Mouse (Mus musculus) C2C12 (cell line): ENCODE results near the gene Myh2. TPM values are rescaled to one million over a fixed set of nuclear protein-coding genes. Genes with fewer than 3 reads are reported as not detected.
A peak's percentile ranks its signal among the peaks of the same experiment; 100 is the strongest.

ENCODE experiments used
- H3K27me3 ChIP-seq: one replicate; pipeline ENCODE4 v1.6.1; 2011; ENCODE audit not compliant: control insufficient read depth, insufficient read depth, insufficient read length
- H3K36me3 ChIP-seq: one replicate; pipeline ENCODE4 v1.6.1; 2011; ENCODE audit not compliant: control insufficient read depth, insufficient read depth
- H3K4me3 ChIP-seq: one replicate; pipeline ENCODE4 v1.5.1; 2011; ENCODE audit warnings: mild to moderate bottlenecking, control low read depth; ENCODE audit not compliant: poor library complexity, insufficient read depth, severe bottlenecking
- H3K79me2 ChIP-seq: one replicate; pipeline ENCODE4 v1.6.1; 2011; ENCODE audit not compliant: control insufficient read depth, insufficient read depth
- H3K79me3 ChIP-seq: one replicate; pipeline ENCODE4 v1.6.1; 2011; ENCODE audit warnings: low read depth, control low read depth
- H3ac ChIP-seq: one replicate; pipeline ENCODE3; 2011; ENCODE audit warnings: low read depth; ENCODE audit not compliant: control insufficient read depth, insufficient read length
- CEBPB ChIP-seq: IDR thresholded peaks from one replicate; pipeline ENCODE4 v1.6.1; 2011; ENCODE audit warnings: low read depth, mild to moderate bottlenecking, control low read depth, moderate library complexity
- CTCF ChIP-seq: IDR thresholded peaks from one replicate; pipeline ENCODE4 v1.5.1; 2011; ENCODE audit not compliant: control insufficient read depth, insufficient read depth, insufficient read length
- FOSL1 ChIP-seq: IDR thresholded peaks from one replicate; pipeline ENCODE4 v1.8.0; 2011; ENCODE audit warnings: mild to moderate bottlenecking, low read length; ENCODE audit not compliant: poor library complexity, insufficient read depth, severe bottlenecking
- MAX ChIP-seq: IDR thresholded peaks from one replicate; pipeline ENCODE4 v1.6.1; 2011; ENCODE audit warnings: mild to moderate bottlenecking, control low read depth
- MYOD1 ChIP-seq: IDR thresholded peaks from one replicate; pipeline ENCODE4 v1.6.1; 2011; ENCODE audit warnings: low read depth; ENCODE audit not compliant: control insufficient read depth, insufficient read length
- MYOG ChIP-seq: IDR thresholded peaks from one replicate; pipeline ENCODE4 v1.6.1; 2011; ENCODE audit not compliant: control insufficient read depth, insufficient read length; ENCODE audit errors: extremely low read depth
- USF1 ChIP-seq: IDR thresholded peaks from one replicate; pipeline ENCODE4 v1.6.1; 2011; ENCODE audit warnings: low read depth, mild to moderate bottlenecking, control low read depth, moderate library complexity
- polyA plus RNA-seq: library from polyadenylated mRNA; unstranded; fragments of >200 nt; fragmentation: generic; extraction: Trizol; gene quantifications from one replicate; pipeline ENCODE4 v1.2.1, GENCODE M21; 2012; ENCODE audit warnings: missing spikeins

Gene Myh2
- polyA plus RNA-seq, 1 experiment: not detected

DNA sequence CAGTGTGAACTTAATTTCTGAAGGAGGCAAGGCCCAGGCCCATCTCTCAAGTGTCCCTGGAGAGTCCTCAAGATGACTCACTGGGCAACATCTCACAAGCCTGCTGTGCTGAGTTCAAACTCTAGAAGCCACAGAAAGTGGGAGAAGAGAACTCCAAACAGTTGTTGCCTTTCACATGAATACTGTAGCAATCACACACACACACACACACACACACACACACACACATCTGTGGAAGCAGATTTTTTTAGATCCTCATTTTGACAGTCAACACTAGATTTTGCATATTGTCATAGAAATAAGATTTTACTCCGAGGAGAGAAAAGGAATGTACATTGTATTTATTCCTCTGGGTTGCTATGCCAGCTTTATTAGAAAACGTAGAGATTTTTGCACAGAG lies 20.0 kb downstream of the Myh2 start:
- no peaks in the 10 kb centered on the region for H3K79me3 ChIP-seq

DNA sequence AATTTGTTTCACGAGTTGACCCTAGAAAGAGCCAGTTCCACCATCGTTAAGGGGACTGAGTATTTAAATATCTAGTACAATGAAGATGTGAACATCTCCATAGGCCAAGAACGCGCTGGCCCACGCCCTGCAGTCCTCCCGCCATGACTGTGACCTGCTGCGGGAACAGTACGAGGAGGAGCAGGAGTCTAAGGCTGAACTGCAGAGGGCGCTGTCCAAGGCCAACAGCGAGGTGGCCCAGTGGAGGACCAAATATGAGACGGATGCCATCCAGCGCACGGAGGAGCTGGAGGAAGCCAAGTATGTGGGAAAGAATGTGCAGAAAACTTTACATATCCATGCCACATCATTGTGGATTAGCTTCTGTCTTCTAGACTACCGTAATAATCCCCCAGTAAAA lies 20.7 kb downstream of the Myh2 start:
- no peak for TF ChIP-seq MAX
- no peak for TF ChIP-seq USF1
- no peak for TF ChIP-seq MYOG
- TF ChIP-seq MYOD1: no peak
- no peak for TF ChIP-seq CEBPB
- TF ChIP-seq FOSL1: no peak
- no peak for TF ChIP-seq CTCF
- Histone ChIP-seq H3K4me3 (no peak overlapping the region), H3K79me3 (no peaks in the 10 kb centered on the region)

More for the DNA sequence above, 20.0 kb downstream of the Myh2 start:
- Histone ChIP-seq H3K4me3 (no peak overlapping the region), H3K36me3 (no peaks in the 10 kb centered on the region), H3ac (no peak overlapping the region), H3K79me2 (no peaks in the 10 kb centered on the region), H3K27me3 (no peaks in the 10 kb centered on the region)
- TF ChIP-seq CTCF: no peak
- no peak for TF ChIP-seq MAX
- TF ChIP-seq MYOG: no peak
- TF ChIP-seq USF1: no peak
- TF ChIP-seq FOSL1: no peak
- no peak for TF ChIP-seq MYOD1
- no peak for TF ChIP-seq CEBPB

DNA sequence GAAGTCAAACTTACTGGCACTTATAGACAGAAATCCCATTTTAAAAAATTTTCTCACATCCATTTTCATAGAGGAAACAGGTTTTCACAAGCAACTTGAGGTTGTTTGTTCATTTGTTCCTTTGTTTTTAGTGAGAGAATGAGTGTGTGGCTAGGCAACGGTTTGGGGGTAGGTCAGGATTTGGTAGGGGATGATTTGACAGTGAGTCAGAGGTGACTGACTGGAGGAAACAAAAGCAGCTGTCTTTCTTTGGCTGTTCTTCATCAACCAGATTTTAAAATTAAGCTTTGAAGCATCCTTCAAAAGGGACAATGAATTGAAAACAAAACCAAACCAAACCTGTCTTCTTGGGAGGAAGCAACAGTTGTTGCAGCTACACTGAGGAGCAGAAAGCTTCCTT lies 28.5 kb downstream of the Myh2 start:
- H3K79me3 ChIP-seq: no peaks in the 10 kb centered on the region
- H3K79me2 ChIP-seq: no peaks in the 10 kb centered on the region
- H3K36me3 ChIP-seq: no peaks in the 10 kb centered on the region
- H3ac ChIP-seq: no peak overlapping the region
- no peak overlapping the region for H3K4me3 ChIP-seq
- no peaks in the 10 kb centered on the region for H3K27me3 ChIP-seq
- TF ChIP-seq MYOD1 (peak; percentile 63), CEBPB (no peak), MAX (no peak), MYOG (no peak)

More for the DNA sequence above, 20.7 kb downstream of the Myh2 start:
- H3ac ChIP-seq: no peak overlapping the region
- no peaks in the 10 kb centered on the region for H3K36me3 ChIP-seq
- no peaks in the 10 kb centered on the region for H3K27me3 ChIP-seq
- H3K79me2 ChIP-seq: no peaks in the 10 kb centered on the region

DNA sequence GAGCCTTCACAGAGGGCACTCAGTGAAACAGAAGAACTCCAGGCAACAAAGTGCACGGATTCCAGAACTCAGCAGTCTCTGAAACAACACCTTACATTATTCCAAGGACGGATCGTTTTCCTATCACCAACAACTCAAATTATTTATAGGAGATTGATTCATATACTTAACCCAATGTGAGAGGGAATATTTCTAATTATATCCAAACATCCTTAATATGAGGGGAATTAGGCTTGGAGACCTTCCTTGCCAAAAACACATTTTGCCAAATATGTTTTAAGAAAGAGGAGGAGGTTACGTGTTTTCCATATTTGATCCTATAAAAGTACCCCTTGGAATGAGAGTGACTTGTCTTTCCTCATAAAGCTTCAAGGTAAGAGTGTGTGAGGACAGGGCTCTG lies 28.9 kb downstream of the Myh2 start, which contains the start of gene Myh1:
TSS of gene Myh1 (plus strand) at position 301 of the 400 bp plus-strand sequence.
- no peak for TF ChIP-seq FOSL1
- TF ChIP-seq MAX: no peak
- no peak for TF ChIP-seq CEBPB
- TF ChIP-seq MYOG: no peak
- TF ChIP-seq CTCF: no peak
- TF ChIP-seq USF1: no peak
- no peak for TF ChIP-seq MYOD1
- no peaks in the 10 kb centered on the region for H3K27me3 ChIP-seq
- H3K4me3 ChIP-seq: no peak within 1 kb of the TSS
- no peaks in the 10 kb centered on the region for H3K79me3 ChIP-seq
- no peak within 1 kb of the TSS for H3ac ChIP-seq
- no peaks in the 10 kb centered on the region for H3K79me2 ChIP-seq
- no peaks in the 10 kb centered on the region for H3K36me3 ChIP-seq

DNA sequence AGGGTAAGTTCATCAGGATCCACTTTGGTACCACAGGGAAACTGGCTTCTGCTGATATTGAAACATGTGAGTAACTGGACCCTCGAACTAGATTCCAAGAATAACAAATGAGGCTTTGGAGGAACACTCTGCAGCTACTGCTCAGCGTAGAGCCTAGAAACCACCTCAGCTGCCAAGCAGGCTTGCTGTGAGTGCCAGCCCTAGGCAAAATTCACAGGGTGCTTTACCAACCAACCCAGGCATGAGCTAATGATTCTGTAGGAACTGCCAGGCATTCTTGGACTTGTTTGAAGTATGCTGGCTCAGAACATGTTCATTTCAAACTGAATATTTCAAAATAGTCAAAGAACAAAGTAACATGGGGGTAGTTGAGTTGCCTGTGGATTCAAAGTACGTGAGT lies 33.9 kb downstream of the Myh2 start:
- Histone ChIP-seq H3K27me3 (no peaks in the 10 kb centered on the region), H3K36me3 (no peaks in the 10 kb centered on the region), H3K79me3 (no peaks in the 10 kb centered on the region), H3K4me3 (no peak overlapping the region), H3ac (no peak overlapping the region), H3K79me2 (no peaks in the 10 kb centered on the region)
- TF ChIP-seq FOSL1 (no peak), CTCF (no peak), CEBPB (no peak)

DNA sequence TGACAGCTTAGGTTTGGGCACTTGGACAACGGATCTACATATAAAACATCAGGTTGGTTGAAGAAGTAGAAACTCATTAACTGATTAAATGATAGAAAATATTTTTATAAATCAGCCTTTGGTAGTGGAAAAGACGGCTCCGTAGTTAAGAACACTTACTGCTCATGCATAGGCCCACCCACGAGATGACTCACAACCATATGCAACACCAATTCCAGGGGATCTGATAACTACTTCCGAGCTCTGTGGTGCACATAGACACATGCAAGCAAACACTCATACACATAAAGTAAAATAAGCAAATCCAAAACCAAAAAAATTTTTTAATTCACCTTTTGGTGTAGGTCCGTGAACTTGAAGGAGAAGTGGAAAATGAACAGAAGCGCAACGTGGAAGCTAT lies 51.0 kb downstream of the Myh2 start:
- no peaks in the 10 kb centered on the region for H3K79me2 ChIP-seq
- no peak for TF ChIP-seq FOSL1
- no peak for TF ChIP-seq MYOG
- TF ChIP-seq MYOD1: no peak
- TF ChIP-seq CEBPB: no peak
- TF ChIP-seq CTCF: no peak
- no peak for TF ChIP-seq USF1
- no peak for TF ChIP-seq MAX
- no peak overlapping the region for H3ac ChIP-seq
- no peaks in the 10 kb centered on the region for H3K27me3 ChIP-seq
- no peaks in the 10 kb centered on the region for H3K79me3 ChIP-seq
- H3K4me3 ChIP-seq: no peak overlapping the region
- H3K36me3 ChIP-seq: no peaks in the 10 kb centered on the region
